Mouse (Mus musculus) left cerebral cortex, adult 9 months (tissue): ENCODE measurements around the gene Lcor.
A peak's percentile ranks its signal among the peaks of the same experiment; 100 is the strongest.

ENCODE experiments used
- DNase-seq, 2 experiments: peaks; one replicate each; pipeline ENCODE4 v3.0.0; 2022; ENCODE audit warnings: low spot score in 2 of 2

Lcor gene

GRCm38 (mm10) chr19:41560856-41561255 is 78.4 kb downstream of the Lcor start:
- no peak for DNase-seq

- no peak for DNase-seq
These were observed 86.4 kb downstream of the Lcor start for GRCm38 (mm10) chr19:41568791-41569190.

- no peak for DNase-seq
These were observed 91.3 kb downstream of the Lcor start for GRCm38 (mm10) chr19:41573700-41574099.

GRCm38 (mm10) chr19:41577576-41577975 is 95.1 kb downstream of the Lcor start:
- DNase-seq = no peak

GRCm38 (mm10) chr19:41579311-41579920 is 97.0 kb downstream of the Lcor start:
- DNase-seq = no peak

- DNase-seq = no peak
These were observed 99.4 kb downstream of the Lcor start, which contains the start of gene Gm340 for GRCm38 (mm10) chr19:41581706-41582420. Gene Gm340 (plus strand): TSS chr19:41582370.

GRCm38 (mm10) chr19:41582918-41583514 is 100.6 kb downstream of the Lcor start:
- DNase-seq = no peak

- no peak for DNase-seq
These were observed 104.3 kb downstream of the Lcor start for GRCm38 (mm10) chr19:41586752-41587151.

GRCm38 (mm10) chr19:41587431-41588222 is 105.2 kb downstream of the Lcor start:
- DNase-seq = no peak

- no peak for DNase-seq
These were observed 106.6 kb downstream of the Lcor start for GRCm38 (mm10) chr19:41589026-41589425.

- DNase-seq = no peak
These were observed 107.2 kb downstream of the Lcor start for GRCm38 (mm10) chr19:41589681-41590080.

GRCm38 (mm10) chr19:41591808-41592207 is 109.4 kb downstream of the Lcor start:
- no peak for DNase-seq

- no peak for DNase-seq
These were observed 114.9 kb downstream of the Lcor start for GRCm38 (mm10) chr19:41597170-41597894.

GRCm38 (mm10) chr19:41600647-41601046 is 118.2 kb downstream of the Lcor start:
- no peak for DNase-seq

GRCm38 (mm10) chr19:41606208-41606987 is 124.0 kb downstream of the Lcor start:
- peak in 1 of 2 experiments; percentile 32 for DNase-seq

GRCm38 (mm10) chr19:41611683-41612082 is 129.2 kb downstream of the Lcor start:
- no peak for DNase-seq
